Mouse (Mus musculus): ENCODE measurements around the gene Zc3h18. TPM values are rescaled to one million over a fixed set of nuclear protein-coding genes. Genes with fewer than 3 reads are reported as not detected.

Gene Zc3h18
- polyA plus RNA-seq, 1 experiment from 2014 or later, result 33.7 TPM

DNA sequence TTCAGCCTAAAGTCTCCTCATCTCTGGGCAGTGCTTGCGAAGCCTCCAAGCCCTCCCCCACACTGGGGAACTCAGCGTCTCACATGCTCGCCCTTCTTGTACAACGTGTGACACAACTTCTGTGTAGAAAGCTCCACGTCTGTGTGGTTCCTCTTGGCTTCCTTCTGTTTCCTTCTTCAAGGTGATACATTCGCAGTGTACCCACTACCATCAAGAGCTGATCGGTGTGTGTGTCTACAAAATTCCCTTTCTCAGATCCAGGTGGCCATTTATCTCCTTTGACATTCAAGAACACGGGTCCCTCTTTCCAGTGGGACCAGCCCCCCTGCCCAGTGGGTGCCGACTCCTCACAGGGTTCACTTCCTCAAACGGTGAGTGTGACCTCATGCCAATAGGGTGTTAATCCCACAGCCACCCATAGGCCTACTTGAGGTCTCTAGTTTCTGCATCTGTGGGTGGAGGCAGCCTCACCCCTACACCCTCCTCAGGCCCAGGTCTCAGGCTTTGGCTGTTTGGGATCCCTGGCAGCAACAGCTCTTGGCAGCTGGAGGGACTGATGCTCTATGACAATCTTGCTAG, 53.7 kb downstream of the Zc3h18 start:
- Histone ChIP-seq H3K9me3 (replicated peaks; ENCODE audit: low read length) (no peaks in the 10 kb centered on the region), H3K9ac (ENCODE audit: low read depth, low read length) (0 out of 2 replicates have a peak overlapping the region, but pooled peaks have one; percentile 35), H3K4me3 (replicated peaks; ENCODE audit: low read depth, low read length) (no peak overlapping the region), H3K27ac (peak overlapping the region; percentile 78), H3K4me1 (replicated peaks; ENCODE audit: insufficient read depth, low read length) (peaks cover 23% of the 10 kb centered on the region), H3K27me3 (ENCODE audit: insufficient read depth, low read length) (no peaks in the 10 kb centered on the region), H3K4me2 (ENCODE audit: low read length) (peak overlapping the region; percentile 18; the same call in 1 of the 2 replicates), H3K36me3 (ENCODE audit: insufficient read depth, low read length) (no peaks in the 10 kb centered on the region)
- DNase-seq (ENCODE audit: low spot score) (peak; percentile 19), ATAC-seq (replicated peaks; ENCODE audit: low FRiP score, low read depth) (no peak)
- TF ChIP-seq CTCF (IDR thresholded peaks at IDR 0.05; ENCODE audit: low read depth), result no peak
- WGBS, result 60% methylated on average over 10 of the region's 10 CpGs

DNA sequence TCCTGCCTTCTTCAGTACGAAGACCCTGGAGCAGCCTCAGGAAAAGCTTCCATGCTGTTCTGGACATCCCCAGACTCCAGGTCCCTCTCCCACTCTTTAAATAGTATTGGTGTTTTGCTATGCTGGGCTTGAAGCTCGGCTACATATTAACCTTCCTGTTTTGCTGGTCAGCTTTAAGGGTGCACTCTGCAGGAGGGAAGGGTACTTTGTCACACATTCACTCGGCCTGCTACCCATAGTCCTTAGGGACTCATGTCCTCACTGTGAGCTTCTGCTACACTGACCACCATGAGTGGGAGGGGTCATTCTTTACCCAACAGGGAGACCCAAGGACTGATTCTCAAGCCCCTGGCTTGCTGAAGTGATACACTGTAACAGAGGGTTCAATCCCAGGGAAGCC, 54.2 kb downstream of the Zc3h18 start:
- Histone ChIP-seq H3K4me1 (replicated peaks; ENCODE audit: insufficient read depth, low read length) (peaks cover 23% of the 10 kb centered on the region), H3K9ac (ENCODE audit: low read depth, low read length) (0 out of 2 replicates have a peak overlapping the region, but pooled peaks have one; percentile 35), H3K9me3 (replicated peaks; ENCODE audit: low read length) (no peaks in the 10 kb centered on the region), H3K4me2 (ENCODE audit: low read length) (peak overlapping the region; percentile 18; the same call in 1 of the 2 replicates), H3K36me3 (ENCODE audit: insufficient read depth, low read length) (no peaks in the 10 kb centered on the region), H3K27ac (peak overlapping the region; percentile 78), H3K27me3 (ENCODE audit: insufficient read depth, low read length) (no peaks in the 10 kb centered on the region), H3K4me3 (replicated peaks; ENCODE audit: low read depth, low read length) (no peak overlapping the region)
- peak; percentile 26 for ATAC-seq (replicated peaks; ENCODE audit: low FRiP score, low read depth)
- no peak for TF ChIP-seq CTCF (IDR thresholded peaks at IDR 0.05; ENCODE audit: low read depth)
- DNase-seq (ENCODE audit: low spot score), result peak; percentile 40
- WGBS, result 61% methylated on average over 3 of the region's 3 CpGs

GRCm38 (mm10) chr8:122431694-122432442, 55.5 kb downstream of the Zc3h18 start:
- TF ChIP-seq CTCF (IDR thresholded peaks at IDR 0.05; ENCODE audit: low read depth), result no peak
- peak overlapping the region; percentile 78 for H3K27ac ChIP-seq
- H3K9me3 ChIP-seq (replicated peaks; ENCODE audit: low read length), result no peaks in the 10 kb centered on the region
- DNase-seq (ENCODE audit: low spot score) (no peak), ATAC-seq (replicated peaks; ENCODE audit: low FRiP score, low read depth) (peak; percentile 1; the same call in 1 of the 2 replicates)
- H3K4me1 ChIP-seq (replicated peaks; ENCODE audit: insufficient read depth, low read length), result peaks cover 23% of the 10 kb centered on the region
- peak overlapping the region; percentile 73 for H3K9ac ChIP-seq (ENCODE audit: low read depth, low read length)
- H3K36me3 ChIP-seq (ENCODE audit: insufficient read depth, low read length), result 0 out of 2 replicates have a peak, but pooled peaks cover 9% of the 10 kb centered on the region
- no peaks in the 10 kb centered on the region for H3K27me3 ChIP-seq (ENCODE audit: insufficient read depth, low read length)
- H3K4me3 ChIP-seq (replicated peaks; ENCODE audit: low read depth, low read length), result peak overlapping the region; percentile 55
- peak overlapping the region; percentile 84 for H3K4me2 ChIP-seq (ENCODE audit: low read length)
- WGBS, result 26% methylated on average over 18 of the region's 18 CpGs

DNA sequence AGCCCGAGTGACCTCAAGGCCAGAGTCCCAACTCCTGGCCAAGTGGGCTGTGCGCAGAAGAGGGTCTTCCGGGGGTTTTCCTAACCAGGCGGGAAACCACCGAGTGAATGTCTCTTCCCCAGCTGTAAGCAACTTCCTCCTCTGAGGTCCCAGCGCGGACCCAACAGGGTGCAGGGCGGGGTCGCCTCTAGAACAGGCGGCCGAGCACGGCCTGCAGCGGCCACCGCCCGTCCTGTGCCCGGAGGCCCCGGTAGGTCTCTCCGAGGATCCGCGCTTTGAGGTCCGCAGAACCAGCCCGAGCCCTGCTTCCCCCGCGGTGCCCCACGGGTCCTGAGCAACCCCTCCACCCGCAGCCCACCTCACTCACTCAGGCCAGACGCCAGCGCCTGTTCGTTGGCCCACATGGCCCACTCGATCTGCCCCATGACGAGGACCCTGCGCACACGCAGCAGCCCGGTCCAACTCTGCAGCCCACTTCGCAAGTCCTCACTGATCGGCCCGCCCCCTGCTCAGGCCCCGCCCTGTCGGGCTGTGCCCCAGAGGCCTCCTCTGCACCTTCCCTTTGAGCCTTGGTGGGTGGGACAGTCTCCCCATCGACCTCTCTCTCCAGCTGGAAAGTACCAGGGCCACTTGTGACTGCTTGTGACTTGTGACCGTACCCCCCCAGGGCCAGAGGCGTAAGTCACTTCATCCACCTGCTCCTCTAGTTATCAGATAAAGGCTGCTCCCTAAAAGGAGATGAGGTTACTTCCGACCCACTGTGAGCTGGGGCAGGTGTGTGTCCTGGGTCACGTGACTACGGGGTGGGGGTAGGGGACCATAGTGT, 56.2 kb downstream of the Zc3h18 start, which contains the start of gene Cyba:
TSS of gene Cyba (minus strand) at position 488 of the 826 bp plus-strand sequence.
- WGBS, result 4% methylated on average over 44 of the region's 45 CpGs
- H3K9me3 ChIP-seq (replicated peaks; ENCODE audit: low read length), result no peaks in the 10 kb centered on the region
- DNase-seq (ENCODE audit: low spot score), result peak; percentile 79
- ATAC-seq (replicated peaks; ENCODE audit: low FRiP score, low read depth), result peak; percentile 83
- TF ChIP-seq CTCF (IDR thresholded peaks at IDR 0.05; ENCODE audit: low read depth), result no peak
- 0 out of 2 replicates have a peak, but pooled peaks cover 9% of the 10 kb centered on the region for H3K36me3 ChIP-seq (ENCODE audit: insufficient read depth, low read length)
- H3K27me3 ChIP-seq (ENCODE audit: insufficient read depth, low read length), result no peaks in the 10 kb centered on the region
- peak within 1 kb of the TSS; percentile 73 for H3K9ac ChIP-seq (ENCODE audit: low read depth, low read length)
- H3K27ac ChIP-seq, result peak within 1 kb of the TSS; percentile 78
- H3K4me1 ChIP-seq (replicated peaks; ENCODE audit: insufficient read depth, low read length), result peaks cover 23% of the 10 kb centered on the region
- H3K4me2 ChIP-seq (ENCODE audit: low read length), result peak within 1 kb of the TSS; percentile 84
- peak within 1 kb of the TSS; percentile 55 for H3K4me3 ChIP-seq (replicated peaks; ENCODE audit: low read depth, low read length)

GRCm38 (mm10) chr8:122433269-122433905, 57.0 kb downstream of the Zc3h18 start:
- ATAC-seq (replicated peaks; ENCODE audit: low FRiP score, low read depth) (peak; percentile 16), DNase-seq (ENCODE audit: low spot score) (peak; percentile 22)
- 60% methylated on average over 11 of the region's 11 CpGs for WGBS
- H3K4me2 ChIP-seq (ENCODE audit: low read length), result peak overlapping the region; percentile 84
- H3K27me3 ChIP-seq (ENCODE audit: insufficient read depth, low read length), result no peaks in the 10 kb centered on the region
- H3K27ac ChIP-seq, result peak overlapping the region; percentile 78; the same call in 1 of the 2 replicates
- peak; percentile 62 for TF ChIP-seq CTCF (IDR thresholded peaks at IDR 0.05; ENCODE audit: low read depth)
- peaks cover 27% of the 10 kb centered on the region for H3K4me1 ChIP-seq (replicated peaks; ENCODE audit: insufficient read depth, low read length)
- no peaks in the 10 kb centered on the region for H3K9me3 ChIP-seq (replicated peaks; ENCODE audit: low read length)
- H3K9ac ChIP-seq (ENCODE audit: low read depth, low read length), result peak overlapping the region; percentile 73; the same call in 1 of the 2 replicates
- no peak overlapping the region for H3K4me3 ChIP-seq (replicated peaks; ENCODE audit: low read depth, low read length)
- H3K36me3 ChIP-seq (ENCODE audit: insufficient read depth, low read length), result 0 out of 2 replicates have a peak, but pooled peaks cover 9% of the 10 kb centered on the region

Data from kidney, postnatal 0 days (tissue).